Mouse (Mus musculus) cerebellum, adult 2 months (tissue): ENCODE results near the gene Plcb2.

ENCODE experiments used
- CTCF ChIP-seq: fragments of 200-500 bp; IDR thresholded peaks from 2 replicates; pipeline ENCODE4 v1.5.1; 2011; ENCODE audit warnings: low read depth, mild to moderate bottlenecking, control low read depth, low read length, moderate library complexity, borderline replicate concordance; ENCODE audit not compliant: insufficient read depth
- POLR2A ChIP-seq: fragments of 200-500 bp; IDR thresholded peaks from 2 replicates; pipeline ENCODE4 v1.6.1; 2011; ENCODE audit warnings: low read length, control low read depth, borderline replicate concordance; ENCODE audit not compliant: insufficient read depth

DNA sequence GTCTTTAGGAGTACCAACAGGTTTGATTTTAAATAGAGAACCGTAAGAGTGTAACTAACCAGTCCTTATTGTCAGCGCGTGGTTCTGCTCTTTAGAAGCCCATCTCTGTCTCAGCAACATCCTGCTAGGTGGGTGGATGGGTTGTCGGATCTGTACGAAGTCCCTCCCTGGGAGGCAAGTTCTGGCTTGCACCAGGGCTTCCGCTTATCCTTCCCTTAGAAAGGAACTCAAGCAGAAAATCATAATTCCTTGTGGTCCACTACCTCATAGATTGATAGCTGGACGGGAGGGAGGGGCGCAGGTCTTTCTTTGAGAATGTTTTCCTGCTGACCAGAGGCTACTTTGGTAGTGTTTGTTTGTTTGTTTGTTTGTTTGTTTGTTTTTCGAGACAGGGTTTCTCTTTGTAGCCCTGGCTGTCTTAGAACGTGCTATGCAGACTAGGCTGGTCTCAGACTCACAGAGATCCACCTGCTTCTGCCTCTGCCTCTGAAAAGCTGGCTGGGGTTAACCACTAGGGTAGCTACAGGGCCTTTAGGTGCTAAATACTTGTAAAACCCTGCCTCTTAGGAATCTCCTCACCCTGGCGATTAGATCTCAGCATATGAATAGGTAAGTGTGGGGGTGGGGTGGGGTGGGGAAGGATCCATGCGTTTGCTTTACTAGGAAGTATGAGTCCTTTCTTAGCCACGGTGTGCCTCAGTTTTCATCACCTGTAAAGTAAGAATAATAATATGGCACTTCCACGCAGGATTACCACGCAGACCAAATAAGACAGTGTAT, 54.4 kb downstream of the Plcb2 start:
- TF ChIP-seq POLR2A (no peak), CTCF (no peak)
